Mouse (Mus musculus) cerebellum, adult 2 months (tissue): ENCODE measurements around the gene Gm36210.

Experiments used
- CTCF ChIP-seq: fragments of 200-500 bp; IDR thresholded peaks from 2 replicates; pipeline ENCODE4 v1.5.1; 2011; ENCODE audit warnings: low read depth, mild to moderate bottlenecking, control low read depth, low read length, moderate library complexity, borderline replicate concordance; ENCODE audit not compliant: insufficient read depth
- POLR2A ChIP-seq: fragments of 200-500 bp; IDR thresholded peaks from 2 replicates; pipeline ENCODE4 v1.6.1; 2011; ENCODE audit warnings: low read length, control low read depth, borderline replicate concordance; ENCODE audit not compliant: insufficient read depth

DNA sequence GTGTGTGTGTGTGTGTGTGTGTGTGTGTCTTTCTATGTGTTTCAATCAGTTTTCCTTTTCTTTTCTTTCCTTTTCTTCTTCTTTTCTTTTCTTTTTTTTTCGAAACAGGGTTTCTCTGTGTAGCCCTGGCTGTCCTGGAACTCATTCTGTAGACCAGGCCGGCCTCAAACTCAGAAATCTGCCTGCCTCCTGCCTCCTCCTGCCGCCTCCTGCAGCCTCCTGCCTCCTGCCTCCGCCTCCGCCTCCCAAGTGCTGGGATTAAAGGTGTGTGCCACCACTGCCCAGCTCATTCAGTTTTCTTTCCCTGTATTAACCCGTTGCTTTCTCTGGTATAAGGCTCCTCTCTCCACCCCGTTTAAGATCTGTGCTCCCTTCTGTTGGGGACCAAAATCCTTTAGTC lies 49.0 kb downstream of the Gm36210 start:
- TF ChIP-seq CTCF (no peak), POLR2A (no peak)
